Mouse (Mus musculus) myocyte (in vitro differentiated cells): ENCODE data around the gene Tomm34. TPM values are rescaled to one million over a fixed set of nuclear protein-coding genes. Genes with fewer than 3 reads are reported as not detected.

ENCODE experiments used
- H3K27me3 ChIP-seq: one replicate; pipeline ENCODE4 v1.6.1; 2011; ENCODE audit not compliant: control insufficient read depth, insufficient read depth, insufficient read length
- H3K36me3 ChIP-seq: one replicate; pipeline ENCODE4 v1.6.1; 2011; ENCODE audit not compliant: control insufficient read depth, insufficient read depth
- H3K4me2 ChIP-seq: one replicate; pipeline ENCODE4 v1.6.1; 2011; ENCODE audit warnings: low read depth, control low read depth
- H3K4me3 ChIP-seq: one replicate; pipeline ENCODE4 v1.5.1; 2011; ENCODE audit warnings: mild to moderate bottlenecking, control low read depth, moderate library complexity
- H3K79me2 ChIP-seq: one replicate; pipeline ENCODE4 v1.6.1; 2011; ENCODE audit not compliant: control insufficient read depth, insufficient read depth
- H3ac ChIP-seq: one replicate; pipeline ENCODE4 v1.6.1; 2011; ENCODE audit not compliant: control insufficient read depth, insufficient read length
- CEBPB ChIP-seq: IDR thresholded peaks from 2 replicates; pipeline ENCODE4 v1.6.1; 2011; ENCODE audit warnings: mild to moderate bottlenecking, moderate library complexity; ENCODE audit not compliant: poor library complexity, insufficient read depth, severe bottlenecking
- E2F4 ChIP-seq: IDR thresholded peaks from one replicate; pipeline ENCODE4 v1.6.1; 2011; ENCODE audit warnings: mild to moderate bottlenecking, control low read depth, moderate library complexity; ENCODE audit not compliant: insufficient read depth
- MAX ChIP-seq: IDR thresholded peaks from one replicate; pipeline ENCODE4 v1.6.1; 2011; ENCODE audit warnings: low read depth, mild to moderate bottlenecking, control low read depth
- MYOD1 ChIP-seq, 3 experiments: IDR thresholded peaks; one replicate each; pipeline ENCODE4 v1.6.1; 2011; ENCODE audit warnings: control low read depth in 2 of 3, low read depth in 2 of 3, mild to moderate bottlenecking in 2 of 3, moderate library complexity in 1 of 3; ENCODE audit not compliant: insufficient read length in 2 of 3, control insufficient read depth in 1 of 3
- MYOG ChIP-seq, 3 experiments: IDR thresholded peaks; one replicate each; pipeline ENCODE4 v1.6.1; 2011; ENCODE audit warnings: control low read depth in 2 of 3, low read depth in 2 of 3, mild to moderate bottlenecking in 2 of 3; ENCODE audit not compliant: insufficient read length in 2 of 3, control insufficient read depth in 1 of 3, insufficient read depth in 1 of 3
- POLR2A ChIP-seq: IDR thresholded peaks from one replicate; pipeline ENCODE4 v1.6.1; 2011; ENCODE audit warnings: low read depth, mild to moderate bottlenecking, control low read depth, moderate library complexity; ENCODE audit not compliant: insufficient read length
- POLR2AphosphoS2 ChIP-seq: IDR thresholded peaks from one replicate; pipeline ENCODE4 v1.6.1; 2011; ENCODE audit warnings: low read depth, control low read depth; ENCODE audit not compliant: insufficient read length
- REST ChIP-seq: IDR thresholded peaks from one replicate; pipeline ENCODE4 v1.6.1; 2011; ENCODE audit warnings: mild to moderate bottlenecking, control low read depth, moderate library complexity; ENCODE audit not compliant: insufficient read depth, insufficient read length
- SRF ChIP-seq: IDR thresholded peaks from one replicate; pipeline ENCODE4 v1.6.1; 2011; ENCODE audit warnings: low read depth; ENCODE audit not compliant: control insufficient read depth, insufficient read length
- TCF12 ChIP-seq: IDR thresholded peaks from one replicate; pipeline ENCODE4 v1.6.1; 2011; ENCODE audit warnings: mild to moderate bottlenecking, control low read depth; ENCODE audit not compliant: poor library complexity, insufficient read depth, severe bottlenecking
- TCF3 ChIP-seq: IDR thresholded peaks from one replicate; pipeline ENCODE4 v1.6.1; 2011; ENCODE audit warnings: low read depth, control low read depth; ENCODE audit not compliant: insufficient read length
- USF1 ChIP-seq: IDR thresholded peaks from one replicate; pipeline ENCODE4 v1.6.1; 2011; ENCODE audit warnings: low read depth, mild to moderate bottlenecking, control low read depth, moderate library complexity
- polyA plus RNA-seq: library from polyadenylated mRNA; unstranded; fragments of >200 nt; fragmentation: generic; extraction: Trizol; gene quantifications from one replicate; pipeline ENCODE4 v1.2.1, GENCODE M21; 2012; ENCODE audit warnings: missing spikeins

Tomm34 gene
- polyA plus RNA-seq, 1 experiment: 24.1 TPM

DNA sequence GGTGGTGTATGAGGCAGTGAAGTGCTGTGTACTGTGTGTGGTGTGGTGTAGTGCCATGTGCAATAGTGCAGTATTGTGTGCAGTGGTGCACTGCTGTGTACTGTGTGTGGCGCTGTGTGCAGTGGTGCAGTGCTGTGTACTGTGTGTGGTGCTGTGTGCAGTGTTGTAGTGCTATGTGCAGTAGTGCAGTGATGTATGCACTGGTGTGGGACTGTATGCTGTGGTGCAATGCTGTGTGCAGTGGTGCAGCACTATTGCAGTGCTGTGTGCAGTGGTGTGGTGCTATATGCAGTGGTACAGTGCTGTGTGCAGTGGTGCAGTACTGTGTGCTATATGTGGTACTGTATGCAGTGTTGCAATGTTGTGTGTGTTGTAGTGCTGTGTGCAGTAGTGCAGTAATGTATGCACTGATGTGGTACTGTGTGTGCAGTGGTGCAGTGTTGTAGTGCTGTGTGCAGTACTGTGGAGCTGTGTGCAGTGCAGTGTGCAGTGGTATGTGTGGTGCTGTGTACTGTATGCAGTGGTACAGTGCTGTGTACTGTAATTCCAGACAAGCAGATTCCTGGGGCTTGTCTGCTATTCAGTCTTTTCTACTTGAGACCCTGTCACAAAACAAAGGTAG lies 32.5 kb downstream of the Tomm34 start:
- Histone ChIP-seq H3K4me3 (no peak overlapping the region), H3K4me2 (no peak overlapping the region), H3ac (no peak overlapping the region), H3K36me3 (no peaks in the 10 kb centered on the region), H3K27me3 (no peaks in the 10 kb centered on the region), H3K79me2 (no peaks in the 10 kb centered on the region)
- TF ChIP-seq TCF3: no peak
- no peak for TF ChIP-seq TCF12
- TF ChIP-seq POLR2AphosphoS2: no peak
- TF ChIP-seq MYOG (IDR thresholded peaks at IDR 0.05; ENCODE audit: control insufficient read depth in 1 of 3, insufficient read depth in 1 of 3, insufficient read length in 2 of 3, low read depth in 2 of 3): peak in 1 of 3 experiments; percentile 4
- no peak for TF ChIP-seq CEBPB
- TF ChIP-seq REST: peak; percentile 3

DNA sequence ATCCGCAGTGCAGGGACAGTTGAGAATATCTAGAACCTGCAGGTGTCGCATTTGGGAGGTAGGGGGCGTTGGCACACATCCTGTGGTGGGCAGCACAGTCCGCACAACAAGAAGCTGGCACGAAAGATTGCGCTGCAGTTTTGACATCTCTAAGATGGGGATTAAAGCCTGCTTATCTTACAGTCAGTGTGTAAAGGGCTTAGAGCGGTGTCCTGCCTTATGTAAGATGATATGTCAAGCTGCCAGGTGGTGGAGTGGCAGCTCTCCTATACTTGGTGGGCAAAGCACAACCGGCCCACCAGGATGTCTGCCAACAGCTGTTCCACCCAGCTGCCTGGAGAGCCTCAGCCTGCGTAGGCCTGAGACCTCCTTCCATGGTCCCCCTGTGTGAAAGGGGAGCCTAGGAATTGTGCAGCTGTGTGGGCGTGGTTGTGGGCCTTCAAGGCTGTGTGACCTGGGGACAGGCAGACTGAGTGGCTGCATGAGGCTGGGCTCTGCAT lies 34.4 kb downstream of the Tomm34 start:
- no peak overlapping the region for H3ac ChIP-seq
- no peak overlapping the region for H3K4me3 ChIP-seq
- H3K27me3 ChIP-seq: no peaks in the 10 kb centered on the region
- H3K79me2 ChIP-seq: no peaks in the 10 kb centered on the region
- TF ChIP-seq USF1 (no peak), POLR2AphosphoS2 (no peak), REST (no peak), MAX (no peak), TCF3 (peak; percentile 94), POLR2A (no peak), SRF (no peak), TCF12 (peak; percentile 93), MYOG (IDR thresholded peaks at IDR 0.05; ENCODE audit: control insufficient read depth in 1 of 3, insufficient read depth in 1 of 3, insufficient read length in 2 of 3, low read depth in 2 of 3) (peak; percentile 86 to 100 (median 99)), E2F4 (no peak), CEBPB (no peak), MYOD1 (IDR thresholded peaks at IDR 0.05; ENCODE audit: control insufficient read depth in 1 of 3, insufficient read length in 2 of 3, low read depth in 2 of 3) (peak; percentile 63 to 98 (median 98))
- H3K4me2 ChIP-seq: no peak overlapping the region
- H3K36me3 ChIP-seq: no peaks in the 10 kb centered on the region

DNA sequence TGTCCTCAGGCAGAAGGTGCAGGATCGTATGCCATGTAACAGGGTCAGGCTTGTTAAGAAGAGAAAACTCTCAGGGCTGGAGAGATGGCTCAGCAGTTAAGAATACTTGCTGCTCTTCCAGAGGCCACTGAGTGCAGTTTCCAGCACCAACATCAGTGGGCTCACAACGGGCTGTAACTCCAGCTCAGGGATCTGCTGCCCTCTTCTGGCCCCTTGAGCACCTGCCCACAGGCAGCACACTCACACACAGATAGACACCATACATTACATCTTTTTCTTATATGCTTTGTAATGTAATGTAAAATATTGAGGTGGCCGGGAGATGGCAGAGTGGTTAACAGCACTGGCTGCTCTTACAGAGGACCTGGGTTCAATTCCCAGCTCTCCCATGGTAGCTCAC lies 38.0 kb downstream of the Tomm34 start:
- Histone ChIP-seq H3K4me2 (no peak overlapping the region), H3K27me3 (no peaks in the 10 kb centered on the region), H3K79me2 (no peaks in the 10 kb centered on the region), H3ac (no peak overlapping the region), H3K36me3 (no peaks in the 10 kb centered on the region), H3K4me3 (no peak overlapping the region)
- TF ChIP-seq E2F4 (no peak), TCF12 (no peak), MYOG (IDR thresholded peaks at IDR 0.05; ENCODE audit: control insufficient read depth in 1 of 3, insufficient read depth in 1 of 3, insufficient read length in 2 of 3, low read depth in 2 of 3) (no peak), TCF3 (no peak), MAX (no peak), REST (no peak), POLR2AphosphoS2 (no peak), CEBPB (no peak), MYOD1 (IDR thresholded peaks at IDR 0.05; ENCODE audit: control insufficient read depth in 1 of 3, insufficient read length in 2 of 3, low read depth in 2 of 3) (no peak), POLR2A (no peak), USF1 (no peak)

DNA sequence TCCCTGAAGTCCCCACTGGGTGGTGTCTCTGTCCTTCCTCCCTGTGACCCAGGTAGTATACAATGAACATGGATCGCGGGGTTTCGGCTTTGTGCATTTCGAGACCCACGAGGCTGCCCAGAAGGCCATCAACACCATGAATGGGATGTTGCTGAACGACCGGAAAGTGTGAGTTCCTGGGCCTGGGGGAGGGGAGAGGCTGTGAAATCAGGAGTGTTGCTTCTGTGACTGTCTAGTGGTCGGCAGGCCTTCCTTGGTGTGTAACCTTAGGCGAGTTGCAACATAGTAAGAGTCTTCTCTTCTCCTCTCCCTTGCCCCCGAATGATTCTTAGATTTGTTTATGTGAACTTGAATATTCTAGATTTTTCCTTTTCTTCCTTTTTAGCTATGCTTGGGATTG lies 39.8 kb downstream of the Tomm34 start:
- no peaks in the 10 kb centered on the region for H3K36me3 ChIP-seq
- H3K4me3 ChIP-seq: no peak overlapping the region
- H3K4me2 ChIP-seq: no peak overlapping the region
- no peak for TF ChIP-seq MYOG (IDR thresholded peaks at IDR 0.05; ENCODE audit: control insufficient read depth in 1 of 3, insufficient read depth in 1 of 3, insufficient read length in 2 of 3, low read depth in 2 of 3)
- no peak for TF ChIP-seq POLR2AphosphoS2
- no peak for TF ChIP-seq USF1
- TF ChIP-seq TCF12: no peak
- TF ChIP-seq CEBPB: no peak
- no peak for TF ChIP-seq MYOD1 (IDR thresholded peaks at IDR 0.05; ENCODE audit: control insufficient read depth in 1 of 3, insufficient read length in 2 of 3, low read depth in 2 of 3)
- TF ChIP-seq SRF: no peak
- H3K27me3 ChIP-seq: no peaks in the 10 kb centered on the region
- H3K79me2 ChIP-seq: no peaks in the 10 kb centered on the region
- H3ac ChIP-seq: no peak overlapping the region

DNA sequence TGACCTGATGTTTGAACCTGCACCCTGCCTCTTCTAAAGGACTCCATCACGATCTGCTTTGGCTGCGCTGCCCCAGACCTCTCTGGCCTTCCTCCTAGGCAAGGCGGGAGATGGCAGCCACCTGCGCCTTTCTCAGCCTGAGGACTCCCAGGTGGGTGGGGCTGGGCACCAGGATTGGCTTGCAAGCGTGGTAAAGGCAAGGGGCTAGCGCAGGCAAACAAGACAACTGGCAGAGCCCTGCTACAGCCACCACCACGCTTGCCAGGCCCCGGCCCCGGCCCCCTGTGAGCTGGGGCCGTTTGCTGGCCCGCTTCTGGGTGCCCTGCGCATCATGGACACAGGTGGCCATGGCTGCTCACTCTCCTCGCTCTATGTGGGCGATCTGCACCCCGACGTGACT lies 45.8 kb downstream of the Tomm34 start, which contains the start of gene Pabpc1l:
TSS of gene Pabpc1l (plus strand) at position 301 of the 400 bp plus-strand sequence.
- no peaks in the 10 kb centered on the region for H3K27me3 ChIP-seq
- peak; percentile 25 for TF ChIP-seq POLR2AphosphoS2
- no peak for TF ChIP-seq REST
- no peak for TF ChIP-seq MAX
- no peaks in the 10 kb centered on the region for H3K36me3 ChIP-seq
- H3ac ChIP-seq: no peak within 1 kb of the TSS
- H3K79me2 ChIP-seq: no peaks in the 10 kb centered on the region
- H3K4me3 ChIP-seq: no peak within 1 kb of the TSS
- H3K4me2 ChIP-seq: no peak within 1 kb of the TSS
